Mouse (Mus musculus): Measurements from ENCODE around the gene Ankrd44.

Ankrd44 gene

GRCm38 (mm10) chr1:54923366-54924308 lies 2.5 kb downstream of the Ankrd44 start:
- DNase-seq (ENCODE audit: low read depth, low spot score): no peak

- peak; percentile 46 for DNase-seq (ENCODE audit: low read depth, low spot score)
Observed at GRCm38 (mm10) chr1:54922707-54923106, 3.5 kb downstream of the Ankrd44 start.

- DNase-seq (ENCODE audit: low read depth, low spot score): peak; percentile 45
Observed at GRCm38 (mm10) chr1:54922025-54922574, 4.1 kb downstream of the Ankrd44 start.

GRCm38 (mm10) chr1:54920132-54920531 lies 6.1 kb downstream of the Ankrd44 start:
- no peak for DNase-seq (ENCODE audit: low read depth, low spot score)

GRCm38 (mm10) chr1:54916456-54916855 lies 9.7 kb downstream of the Ankrd44 start:
- no peak for DNase-seq (ENCODE audit: low read depth, low spot score)

- no peak for DNase-seq (ENCODE audit: low read depth, low spot score)
Observed at GRCm38 (mm10) chr1:54914387-54914786, 11.8 kb downstream of the Ankrd44 start.

- peak; percentile 57 for DNase-seq (ENCODE audit: low read depth, low spot score)
Observed at GRCm38 (mm10) chr1:54913379-54913873, 12.8 kb downstream of the Ankrd44 start.

GRCm38 (mm10) chr1:54913063-54913335 lies 13.2 kb downstream of the Ankrd44 start:
- DNase-seq (ENCODE audit: low read depth, low spot score): no peak

- DNase-seq (ENCODE audit: low read depth, low spot score): no peak
Observed at GRCm38 (mm10) chr1:54912290-54913062, 13.7 kb downstream of the Ankrd44 start.

- DNase-seq (ENCODE audit: low read depth, low spot score): no peak
Observed at GRCm38 (mm10) chr1:54911256-54911610, 15.0 kb downstream of the Ankrd44 start.

GRCm38 (mm10) chr1:54910489-54911255 lies 15.5 kb downstream of the Ankrd44 start:
- DNase-seq (ENCODE audit: low read depth, low spot score): no peak

GRCm38 (mm10) chr1:54908786-54909185 lies 17.4 kb downstream of the Ankrd44 start:
- no peak for DNase-seq (ENCODE audit: low read depth, low spot score)

GRCm38 (mm10) chr1:54907066-54907639 lies 19.0 kb downstream of the Ankrd44 start:
- DNase-seq (ENCODE audit: low read depth, low spot score): peak; percentile 87

GRCm38 (mm10) chr1:54906322-54906721 lies 19.9 kb downstream of the Ankrd44 start:
- DNase-seq (ENCODE audit: low read depth, low spot score): peak; percentile 63

GRCm38 (mm10) chr1:54905632-54906031 lies 20.6 kb downstream of the Ankrd44 start:
- DNase-seq (ENCODE audit: low read depth, low spot score): no peak

- DNase-seq (ENCODE audit: low read depth, low spot score): no peak
Observed at GRCm38 (mm10) chr1:54904165-54904564, 22.0 kb downstream of the Ankrd44 start.

- DNase-seq (ENCODE audit: low read depth, low spot score): no peak
Observed at GRCm38 (mm10) chr1:54902689-54903246, 23.4 kb downstream of the Ankrd44 start.

- DNase-seq (ENCODE audit: low read depth, low spot score): no peak
Observed at GRCm38 (mm10) chr1:54901084-54901483, 25.1 kb downstream of the Ankrd44 start.

- no peak for DNase-seq (ENCODE audit: low read depth, low spot score)
Observed at GRCm38 (mm10) chr1:54899247-54899646, 26.9 kb downstream of the Ankrd44 start.

- DNase-seq (ENCODE audit: low read depth, low spot score): no peak
Observed at GRCm38 (mm10) chr1:54898656-54899084, 27.5 kb downstream of the Ankrd44 start.

GRCm38 (mm10) chr1:54897726-54898125 lies 28.5 kb downstream of the Ankrd44 start:
- DNase-seq (ENCODE audit: low read depth, low spot score): no peak

All from 3T3-L1 (cell line).